Mouse (Mus musculus) heart, postnatal 0 days (tissue): ENCODE measurements around the gene Lancl3. TPM values are rescaled to one million over a fixed set of nuclear protein-coding genes. Genes with fewer than 3 reads are reported as not detected.

Experiments used
- ATAC-seq: fragments of 200-750 bp; cut with Nextera tagmentation; 2 replicates; pipeline ENCODE4 v1.8.0; 2017; ENCODE audit warnings: low read depth, moderate number of reproducible peaks, moderate library complexity; ENCODE audit not compliant: insufficient read depth
- DNase-seq: peaks from one replicate; pipeline ENCODE4 v3.0.0-alpha.2; 2016; ENCODE audit warnings: low spot score
- H3K27ac ChIP-seq: fragments of 300-500 bp; sonication (generic); 2 replicates; pipeline ENCODE4 v1.5.1; 2014; ENCODE audit warnings: low read depth, mild to moderate bottlenecking
- H3K27me3 ChIP-seq: fragments of 300-500 bp; sonication (generic); 2 replicates; pipeline ENCODE4 v1.6.1; 2014; ENCODE audit warnings: low read length, mixed read lengths; ENCODE audit not compliant: control insufficient read depth, insufficient read depth
- H3K36me3 ChIP-seq: fragments of 300-500 bp; sonication (generic); replicated peaks from 2 replicates; pipeline ENCODE4 v1.6.1; 2014; ENCODE audit warnings: low read length, mixed read lengths; ENCODE audit not compliant: control insufficient read depth, insufficient read depth
- H3K4me1 ChIP-seq: fragments of 300-500 bp; sonication (generic); 2 replicates; pipeline ENCODE4 v1.6.1; 2014; ENCODE audit warnings: antibody characterized with exemption; ENCODE audit not compliant: control insufficient read depth, insufficient read depth
- H3K4me2 ChIP-seq: fragments of 300-500 bp; sonication (generic); 2 replicates; pipeline ENCODE4 v1.6.1; 2014; ENCODE audit warnings: low read depth, mild to moderate bottlenecking, low read length, moderate library complexity
- H3K4me3 ChIP-seq: fragments of 300-500 bp; sonication (generic); 2 replicates; pipeline ENCODE4 v1.5.1; 2014; ENCODE audit warnings: low read depth, low read length
- H3K9ac ChIP-seq: fragments of 300-500 bp; sonication (generic); replicated peaks from 2 replicates; pipeline ENCODE4 v1.6.1; 2014; ENCODE audit warnings: low read depth, low read length, mixed read lengths
- H3K9me3 ChIP-seq: fragments of 300-500 bp; sonication (generic); replicated peaks from 2 replicates; pipeline ENCODE4 v1.6.1; 2016; ENCODE audit warnings: low read length; ENCODE audit not compliant: control insufficient read depth
- CTCF ChIP-seq: IDR thresholded peaks from 2 replicates; pipeline ENCODE4 v1.5.1; 2016; ENCODE audit warnings: antibody characterized with exemption, control low read depth, low read depth
- EP300 ChIP-seq: IDR thresholded peaks from 2 replicates; pipeline ENCODE4 v1.6.1; 2016; ENCODE audit warnings: antibody characterized with exemption, low read depth
- WGBS: fragments of 180-500 bp; shearing (Covaris S2); extraction: QIAGEN DNeasy Blood & Tissue Kit; methylation state at CpG from one replicate; pipeline ENCODE4 v1.1.7; 2014; 5-methylcytosine and 5-hydroxymethylcytosine counted together
- polyA plus RNA-seq: library from polyadenylated mRNA; unstranded; fragments of >200 nt; fragmentation: Nextera tagmentation; extraction: Ambion mirVana; gene quantifications from 2 replicates; pipeline ENCODE4 v1.2.1, GENCODE M21; 2015
- total RNA-seq: library from RNA; depleted of rRNA; stranded (reverse); fragments of >200 nt; gene quantifications from 2 replicates; pipeline ENCODE4 v1.2.3, GENCODE M21; 2014; ENCODE audit warnings: low replicate concordance; rRNA removed

Lancl3 gene
- 5.2 and 6.1 TPM in 2 replicates for total RNA-seq
- 1.5 and 2.0 TPM in 2 replicates for polyA plus RNA-seq

DNA sequence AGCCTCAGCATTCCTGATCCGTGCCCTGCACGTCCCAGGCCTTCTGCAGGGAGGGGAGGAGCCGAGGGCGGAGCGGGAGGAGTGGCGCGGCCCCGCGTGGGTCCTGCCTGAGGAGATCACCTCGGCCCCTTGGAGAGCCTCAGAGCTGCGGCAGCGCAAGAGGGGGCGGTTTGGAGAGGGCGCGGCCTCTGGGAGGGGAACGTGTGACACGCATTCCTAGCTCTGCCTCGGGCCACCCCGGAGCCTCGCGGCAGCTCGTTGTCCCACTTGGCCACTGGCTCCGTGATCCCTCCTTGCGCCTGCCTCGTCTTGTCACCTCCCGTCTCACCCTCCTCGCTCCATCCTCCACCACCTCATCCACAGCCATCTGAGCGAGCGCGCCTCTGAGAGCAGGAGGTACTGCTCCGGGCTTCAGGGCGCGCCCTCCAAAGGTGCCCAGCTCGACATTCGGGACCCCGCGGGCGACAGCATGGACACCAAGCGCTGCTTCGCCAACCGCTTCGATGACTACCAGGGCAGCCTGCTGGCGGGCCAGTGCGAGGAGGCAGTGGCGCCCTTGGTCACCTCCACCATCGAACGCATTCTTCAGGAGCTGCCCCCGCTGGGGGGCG, at the start of gene Lancl3:
TSS of gene Lancl3 (plus strand) at position 142 of the 611 bp plus-strand sequence.
- H3K9ac ChIP-seq, result peak within 1 kb of the TSS; percentile 59
- no peaks in the 10 kb centered on the region for H3K27me3 ChIP-seq
- H3K9me3 ChIP-seq, result no peaks in the 10 kb centered on the region
- 12% methylated on average over 37 of the region's 49 CpGs for WGBS
- no peaks in the 10 kb centered on the region for H3K4me1 ChIP-seq
- peak; percentile 9 for DNase-seq
- H3K27ac ChIP-seq, result peak within 1 kb of the TSS; percentile 30; the same call in 1 of the 2 replicates
- no peaks in the 10 kb centered on the region for H3K36me3 ChIP-seq
- no peak for TF ChIP-seq EP300
- no peak for TF ChIP-seq CTCF
- peak within 1 kb of the TSS; percentile 55 for H3K4me3 ChIP-seq
- H3K4me2 ChIP-seq, result peak within 1 kb of the TSS; percentile 77
- peak; percentile 57 for ATAC-seq

DNA sequence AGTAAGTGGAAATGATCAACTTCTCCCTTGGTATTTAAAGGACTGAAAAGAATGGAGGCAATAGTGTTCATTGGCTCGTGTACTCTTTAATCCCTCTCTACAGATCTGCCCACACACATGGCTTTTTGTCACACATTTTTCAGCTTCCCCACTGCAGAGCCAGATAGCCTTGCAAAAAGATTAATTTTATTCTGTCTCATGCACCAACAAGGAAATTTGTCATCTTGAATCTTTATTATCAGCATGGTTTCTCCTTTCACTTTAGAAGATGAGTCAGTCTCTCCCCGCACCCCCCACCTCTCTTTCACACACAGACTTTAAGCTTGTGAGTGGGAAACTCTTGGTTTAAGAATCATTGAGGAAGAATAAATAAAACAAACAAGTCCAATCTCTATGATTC, 20.7 kb upstream of the Lancl3 start:
- H3K4me1 ChIP-seq, result no peaks in the 10 kb centered on the region
- no peak for ATAC-seq
- H3K36me3 ChIP-seq, result no peaks in the 10 kb centered on the region
- no peaks in the 10 kb centered on the region for H3K9me3 ChIP-seq
- H3K4me3 ChIP-seq, result no peak overlapping the region
- no peak overlapping the region for H3K27ac ChIP-seq
- no peak for DNase-seq
- H3K27me3 ChIP-seq, result no peaks in the 10 kb centered on the region
- TF ChIP-seq EP300, result no peak
- TF ChIP-seq CTCF, result no peak
- H3K4me2 ChIP-seq, result no peak overlapping the region
- H3K9ac ChIP-seq, result no peak overlapping the region
- 69% methylated on average over 2 of the region's 2 CpGs for WGBS

DNA sequence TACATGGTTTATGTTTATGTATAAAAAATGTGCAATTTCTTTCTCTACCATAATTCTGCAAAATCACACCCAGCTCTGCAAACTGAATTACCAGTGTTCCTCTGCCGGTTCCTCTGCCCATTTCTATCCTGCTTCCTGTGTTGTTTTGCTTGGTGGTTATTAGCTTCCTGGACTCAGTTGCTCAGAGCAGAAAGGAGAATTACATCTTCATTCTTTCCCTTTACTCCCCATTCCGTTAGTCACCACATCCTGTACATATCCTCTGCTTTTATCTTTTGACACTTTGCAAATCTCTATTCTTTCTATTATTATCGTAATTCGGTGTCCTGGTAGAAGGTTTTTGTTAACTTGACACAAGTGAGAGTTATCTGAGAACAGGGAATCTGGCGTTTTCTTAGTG, 18.1 kb upstream of the Lancl3 start:
- Histone ChIP-seq H3K4me1 (no peaks in the 10 kb centered on the region), H3K36me3 (no peaks in the 10 kb centered on the region), H3K4me2 (no peak overlapping the region), H3K9me3 (no peaks in the 10 kb centered on the region), H3K27ac (no peak overlapping the region), H3K4me3 (no peak overlapping the region), H3K9ac (no peak overlapping the region), H3K27me3 (no peaks in the 10 kb centered on the region)
- no peak for DNase-seq
- TF ChIP-seq EP300, result no peak
- TF ChIP-seq CTCF, result no peak
- 55% methylated on average over 5 of the region's 5 CpGs for WGBS
- no peak for ATAC-seq

DNA sequence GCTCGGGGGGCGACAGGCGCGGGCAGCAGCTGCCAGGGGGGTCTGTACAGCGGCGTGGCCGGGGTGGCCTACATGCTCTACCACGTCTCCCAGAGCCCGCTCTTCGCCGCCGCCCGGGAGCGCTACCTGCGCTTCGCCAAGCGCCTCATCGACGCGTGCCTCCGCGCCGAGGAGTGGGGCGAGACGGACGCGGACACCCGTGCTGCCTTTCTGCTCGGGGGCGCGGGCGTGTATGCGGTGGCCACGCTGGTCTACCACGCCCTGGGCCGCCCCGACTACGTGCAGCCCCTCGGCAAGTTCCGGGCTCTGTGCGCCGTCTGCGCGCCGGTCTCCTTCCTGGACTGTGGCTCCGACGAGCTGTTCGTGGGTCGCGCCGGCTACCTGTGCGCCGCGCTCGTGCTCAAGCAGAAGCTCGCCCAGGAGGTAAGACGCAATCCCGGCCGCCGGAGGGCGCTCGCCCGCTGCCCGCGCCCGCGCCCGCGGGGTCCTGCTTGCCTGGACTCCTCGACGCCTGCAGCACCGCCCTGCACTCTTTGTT, 747 bp downstream of the Lancl3 start:
- H3K4me2 ChIP-seq, result peak overlapping the region; percentile 77
- no peaks in the 10 kb centered on the region for H3K36me3 ChIP-seq
- DNase-seq, result peak; percentile 45
- H3K4me3 ChIP-seq, result peak overlapping the region; percentile 55
- peak; percentile 82 for ATAC-seq
- H3K9me3 ChIP-seq, result no peaks in the 10 kb centered on the region
- H3K27me3 ChIP-seq, result no peaks in the 10 kb centered on the region
- no peaks in the 10 kb centered on the region for H3K4me1 ChIP-seq
- 7% methylated on average over 48 of the region's 72 CpGs for WGBS
- H3K27ac ChIP-seq, result peak overlapping the region; percentile 30; the same call in 1 of the 2 replicates
- TF ChIP-seq CTCF (peak; percentile 26; the same call in 1 of the 2 replicates), EP300 (no peak)
- H3K9ac ChIP-seq, result peak overlapping the region; percentile 59

DNA sequence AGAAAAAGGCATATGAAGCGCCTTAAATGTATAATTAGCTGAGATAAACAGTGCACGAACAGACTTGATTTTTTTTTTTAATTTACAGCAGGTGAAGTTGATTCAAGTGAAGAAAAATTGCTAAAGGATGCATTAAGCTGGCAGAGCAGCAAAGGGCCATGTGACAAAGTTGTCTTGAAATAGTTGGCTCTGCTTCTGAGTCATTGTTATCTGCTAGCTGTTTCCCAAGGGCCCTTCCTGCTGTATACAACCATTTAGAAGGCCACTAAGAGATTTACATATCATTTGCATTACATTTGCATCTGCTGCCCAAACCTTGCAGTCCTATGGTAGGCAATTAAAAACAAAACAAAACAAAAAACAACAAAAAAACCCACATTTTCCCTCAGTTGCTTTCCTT, 2.3 kb downstream of the Lancl3 start:
- no peak for TF ChIP-seq EP300
- TF ChIP-seq CTCF, result no peak
- H3K9ac ChIP-seq, result no peak overlapping the region
- ATAC-seq, result no peak

More for the DNA sequence above, 2.3 kb downstream of the Lancl3 start:
- Histone ChIP-seq H3K4me3 (no peak overlapping the region), H3K4me2 (peak overlapping the region; percentile 9; the same call in 1 of the 2 replicates), H3K9me3 (no peaks in the 10 kb centered on the region), H3K4me1 (no peaks in the 10 kb centered on the region), H3K36me3 (no peaks in the 10 kb centered on the region), H3K27me3 (no peaks in the 10 kb centered on the region), H3K27ac (peak overlapping the region; percentile 74)
- WGBS, result 64% methylated on average over 2 of the region's 2 CpGs
- DNase-seq, result no peak
